Mouse (Mus musculus) midbrain, postnatal 0 days (tissue): Measurements from ENCODE around the gene Spo11. TPM values are rescaled to one million over a fixed set of nuclear protein-coding genes. Genes with fewer than 3 reads are reported as not detected.

Experiments
- ATAC-seq: fragments of 200-750 bp; cut with Nextera tagmentation; 2 replicates; pipeline ENCODE4 v1.8.0; 2017; ENCODE audit warnings: moderate number of reproducible peaks, mild to moderate bottlenecking, moderate TSS enrichment, moderate library complexity; ENCODE audit not compliant: low FRiP score
- DNase-seq: peaks from one replicate; pipeline ENCODE4 v3.0.0-alpha.2; 2015; ENCODE audit warnings: low spot score
- H3K27ac ChIP-seq: fragments of 300-500 bp; sonication (generic); 2 replicates; pipeline ENCODE4 v1.5.1; 2014; ENCODE audit warnings: low read depth, mild to moderate bottlenecking, low read length, mixed read lengths
- H3K27me3 ChIP-seq: fragments of 300-500 bp; sonication (generic); 2 replicates; pipeline ENCODE4 v1.6.1; 2014; ENCODE audit warnings: low read length, control low read depth, mixed read lengths; ENCODE audit not compliant: insufficient read depth
- H3K36me3 ChIP-seq: fragments of 300-500 bp; sonication (generic); 2 replicates; pipeline ENCODE4 v1.6.1; 2014; ENCODE audit warnings: low read length, control low read depth, mixed read lengths; ENCODE audit not compliant: insufficient read depth
- H3K4me1 ChIP-seq: fragments of 300-500 bp; sonication (generic); 2 replicates; pipeline ENCODE4 v1.6.1; 2014; ENCODE audit warnings: mild to moderate bottlenecking, control low read depth, antibody characterized with exemption, low read length, mixed read lengths; ENCODE audit not compliant: insufficient read depth
- H3K4me2 ChIP-seq: fragments of 300-500 bp; sonication (generic); 2 replicates; pipeline ENCODE4 v1.6.1; 2014; ENCODE audit warnings: low read depth, mild to moderate bottlenecking, low read length, mixed read lengths; ENCODE audit not compliant: poor library complexity, severe bottlenecking
- H3K4me3 ChIP-seq: fragments of 300-500 bp; sonication (generic); 2 replicates; pipeline ENCODE4 v1.5.1; 2014; ENCODE audit warnings: low read depth, mild to moderate bottlenecking, low read length, moderate library complexity
- H3K9ac ChIP-seq: fragments of 300-500 bp; sonication (generic); replicated peaks from 2 replicates; pipeline ENCODE4 v1.6.1; 2014; ENCODE audit warnings: mild to moderate bottlenecking, low read length, moderate library complexity, mixed read lengths; ENCODE audit not compliant: poor library complexity, severe bottlenecking
- H3K9me3 ChIP-seq: fragments of 300-500 bp; sonication (generic); 2 replicates; pipeline ENCODE4 v1.6.1; 2016; ENCODE audit warnings: low read length, control low read depth
- CTCF ChIP-seq: IDR thresholded peaks from 2 replicates; pipeline ENCODE4 v1.5.1; 2016; ENCODE audit warnings: antibody characterized with exemption, mild to moderate bottlenecking
- WGBS: fragments of 180-500 bp; shearing (Covaris S2); extraction: QIAGEN DNeasy Blood & Tissue Kit; methylation state at CpG from one replicate; pipeline ENCODE4 v1.1.7; 2014; 5-methylcytosine and 5-hydroxymethylcytosine counted together
- polyA plus RNA-seq: library from polyadenylated mRNA; unstranded; fragments of >200 nt; fragmentation: Nextera tagmentation; extraction: Ambion mirVana; gene quantifications from 2 replicates; pipeline ENCODE4 v1.2.1, GENCODE M21; 2015
- total RNA-seq: library from RNA; depleted of rRNA; stranded (reverse); fragments of >200 nt; gene quantifications from 2 replicates; pipeline ENCODE4 v1.2.3, GENCODE M21; 2014

Gene Spo11
- total and polyA plus RNA-seq, 2 experiments from 2014 or later: 1.6 to 1.7 TPM

DNA sequence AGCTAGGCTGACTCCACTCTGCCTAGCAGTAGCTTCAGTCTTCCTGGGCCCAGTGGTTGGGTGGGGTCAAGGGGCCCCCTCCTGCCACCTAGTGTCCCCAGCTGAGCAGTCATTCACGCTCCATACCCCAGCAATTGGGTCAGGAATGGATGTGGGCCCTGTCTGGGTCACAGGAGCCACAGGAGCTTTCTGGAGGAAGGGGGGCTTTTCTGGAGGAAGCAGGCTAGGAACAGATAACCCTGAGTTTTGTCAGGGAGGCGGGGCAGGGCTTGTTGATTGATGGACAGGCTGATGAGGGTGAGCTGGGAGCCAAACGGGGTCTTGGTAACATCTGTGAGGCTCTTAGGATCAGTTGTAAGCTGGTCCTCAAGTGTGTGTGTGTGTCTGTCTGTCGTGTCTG, 59.1 kb downstream of the Spo11 start:
- H3K4me1 ChIP-seq: no peaks in the 10 kb centered on the region
- no peak overlapping the region for H3K27ac ChIP-seq
- no peak for ATAC-seq
- WGBS: 77% methylated on average over 4 of the region's 4 CpGs
- H3K4me3 ChIP-seq: no peak overlapping the region
- H3K4me2 ChIP-seq: no peak overlapping the region
- TF ChIP-seq CTCF: no peak
- no peaks in the 10 kb centered on the region for H3K27me3 ChIP-seq
- no peak overlapping the region for H3K9ac ChIP-seq
- peaks cover 19% of the 10 kb centered on the region for H3K36me3 ChIP-seq
- DNase-seq: no peak
- no peaks in the 10 kb centered on the region for H3K9me3 ChIP-seq

DNA sequence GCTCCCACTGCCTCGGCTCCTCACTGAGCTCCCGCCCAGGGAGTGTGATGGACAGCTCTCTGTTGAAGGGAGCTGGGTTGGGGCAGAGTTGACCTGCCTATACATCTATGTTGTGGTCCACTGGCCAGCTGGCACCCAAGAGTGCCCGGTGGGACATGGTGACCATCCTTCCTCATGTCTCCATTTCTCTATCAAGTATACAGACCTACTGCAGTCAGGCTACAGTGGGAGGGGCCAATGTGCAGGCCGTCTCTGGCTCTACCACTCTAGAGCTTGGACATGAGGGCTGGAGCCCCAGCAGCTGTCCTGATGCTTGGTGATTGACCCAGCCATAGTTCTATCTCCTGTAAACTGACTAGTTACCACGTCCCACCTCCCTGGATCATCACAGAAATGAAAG, 59.8 kb downstream of the Spo11 start:
- Histone ChIP-seq H3K36me3 (peaks cover 19% of the 10 kb centered on the region), H3K4me1 (no peaks in the 10 kb centered on the region), H3K9ac (no peak overlapping the region), H3K4me2 (no peak overlapping the region), H3K27me3 (no peaks in the 10 kb centered on the region), H3K9me3 (no peaks in the 10 kb centered on the region), H3K4me3 (no peak overlapping the region), H3K27ac (no peak overlapping the region)
- no peak for DNase-seq
- WGBS: 80% methylated on average over 5 of the region's 5 CpGs
- no peak for ATAC-seq
- TF ChIP-seq CTCF: no peak

DNA sequence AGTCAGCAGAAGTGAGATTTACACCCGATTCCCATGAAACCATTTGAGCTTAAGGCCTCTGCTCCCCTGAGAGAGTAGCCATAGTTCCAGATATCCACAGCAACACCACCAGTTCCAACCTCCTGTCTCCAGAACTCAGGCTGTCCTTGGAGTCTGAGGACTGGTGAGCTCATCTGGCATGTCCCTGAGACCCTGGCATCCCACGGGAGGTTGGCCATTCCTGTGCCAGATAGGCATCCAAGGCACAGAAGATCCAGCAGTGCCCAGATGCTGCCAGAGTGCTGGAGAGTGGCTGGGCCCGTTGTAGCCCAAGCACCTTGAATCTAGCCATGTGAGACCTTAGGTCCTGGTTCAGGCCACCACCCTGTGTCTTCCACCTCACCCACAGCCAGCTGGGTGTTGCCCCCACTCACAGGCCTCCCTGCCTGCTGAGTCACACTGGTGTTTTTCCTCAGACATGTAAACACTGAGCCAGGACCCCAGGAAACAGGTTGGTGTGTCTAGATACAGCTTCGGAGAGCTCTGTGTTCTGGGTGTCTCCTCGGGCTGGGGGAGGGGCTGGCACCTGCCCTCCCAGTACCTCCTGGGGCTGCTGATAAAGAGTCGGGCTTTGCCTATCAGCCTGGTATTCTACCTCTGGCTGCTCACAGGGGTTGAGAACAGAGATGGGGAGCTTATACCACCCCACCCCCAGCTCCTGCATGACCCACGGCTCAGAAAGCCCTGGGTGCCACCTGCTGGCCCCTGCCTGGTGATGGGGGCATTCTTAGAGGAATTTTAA, 60.5 kb downstream of the Spo11 start:
- TF ChIP-seq CTCF: no peak
- no peaks in the 10 kb centered on the region for H3K9me3 ChIP-seq
- no peaks in the 10 kb centered on the region for H3K27me3 ChIP-seq
- no peak for ATAC-seq
- no peak overlapping the region for H3K4me2 ChIP-seq
- H3K27ac ChIP-seq: no peak overlapping the region
- WGBS: 77% methylated on average over 7 of the region's 7 CpGs
- no peak for DNase-seq
- H3K4me1 ChIP-seq: no peaks in the 10 kb centered on the region
- no peak overlapping the region for H3K4me3 ChIP-seq
- peaks cover 16% of the 10 kb centered on the region for H3K36me3 ChIP-seq
- H3K9ac ChIP-seq: no peak overlapping the region

DNA sequence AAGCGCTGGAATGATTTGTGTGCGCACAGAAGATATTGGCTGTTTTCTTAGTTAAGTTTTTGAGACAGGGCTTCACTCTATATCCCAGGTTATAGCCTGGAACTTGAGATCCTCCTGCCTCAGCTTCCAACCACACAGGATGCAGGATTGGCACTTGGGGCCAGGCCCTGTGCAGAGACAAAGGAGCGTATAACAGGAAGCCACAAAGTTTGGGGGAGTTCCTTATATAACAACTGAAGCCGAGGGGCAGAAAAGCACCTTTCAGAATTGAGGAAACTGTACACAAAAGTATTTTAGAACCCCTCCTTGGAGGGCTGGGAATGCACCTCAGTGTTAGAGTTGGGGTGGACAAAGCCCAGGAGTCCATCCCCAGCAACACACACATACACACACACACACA, 61.5 kb downstream of the Spo11 start:
- Histone ChIP-seq H3K4me3 (no peak overlapping the region), H3K4me1 (no peaks in the 10 kb centered on the region), H3K27me3 (no peaks in the 10 kb centered on the region), H3K9me3 (no peaks in the 10 kb centered on the region), H3K9ac (no peak overlapping the region), H3K4me2 (no peak overlapping the region), H3K36me3 (peaks cover 6% of the 10 kb centered on the region), H3K27ac (no peak overlapping the region)
- WGBS: 90% methylated on average over 4 of the region's 4 CpGs
- ATAC-seq (no peak), DNase-seq (no peak)
- no peak for TF ChIP-seq CTCF

DNA sequence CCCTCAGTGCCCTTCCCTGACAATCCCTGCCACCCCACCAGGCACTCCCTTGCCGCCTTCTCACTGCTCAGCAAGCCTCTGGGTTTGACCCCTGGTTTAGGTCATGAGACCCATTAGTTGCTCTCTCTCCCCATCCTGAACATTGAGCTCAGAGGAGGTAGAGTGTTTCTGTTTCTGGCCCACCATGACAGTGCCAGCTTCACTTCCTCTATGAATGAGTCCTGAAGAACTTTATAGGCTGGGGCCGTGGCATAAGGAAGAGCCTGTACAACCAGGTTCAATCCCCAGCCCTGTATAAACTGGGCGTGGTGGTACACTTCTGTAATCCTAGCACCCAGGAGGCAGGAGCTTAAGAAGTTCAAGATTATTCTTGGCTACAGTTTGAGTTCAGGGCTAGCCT, 63.3 kb downstream of the Spo11 start:
- Histone ChIP-seq H3K4me3 (no peak overlapping the region), H3K27me3 (no peaks in the 10 kb centered on the region), H3K4me1 (no peaks in the 10 kb centered on the region), H3K27ac (no peak overlapping the region), H3K9ac (no peak overlapping the region), H3K4me2 (no peak overlapping the region), H3K9me3 (no peaks in the 10 kb centered on the region), H3K36me3 (peaks cover under 1% of the 10 kb centered on the region; the same call in 1 of the 2 replicates)
- no peak for DNase-seq
- no peak for TF ChIP-seq CTCF
- ATAC-seq: no peak
- WGBS: 79% methylated on average over 3 of the region's 3 CpGs

DNA sequence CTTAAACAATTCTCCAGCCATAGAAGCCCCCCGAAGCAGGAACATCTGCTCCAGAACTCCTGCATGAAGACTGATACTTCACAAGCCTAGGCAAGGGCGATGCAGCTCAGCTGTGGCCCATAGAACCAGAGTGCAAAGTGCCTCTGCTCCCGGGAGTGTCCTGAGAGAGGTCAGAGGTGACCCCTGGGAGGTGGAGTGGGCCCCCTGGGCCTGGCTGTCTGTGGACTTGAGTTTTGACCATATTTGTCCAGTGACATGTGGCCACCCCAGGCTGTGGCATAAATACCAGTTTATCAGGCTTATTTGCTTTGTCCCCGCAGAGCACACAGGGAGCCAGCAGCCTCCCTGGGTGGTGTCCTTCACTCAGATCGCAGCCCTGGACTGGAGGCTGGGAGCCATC, 63.7 kb downstream of the Spo11 start:
- no peak for DNase-seq
- WGBS: 60% methylated on average over 5 of the region's 5 CpGs
- no peak for TF ChIP-seq CTCF

More for the DNA sequence above, 63.7 kb downstream of the Spo11 start:
- no peak for ATAC-seq
- no peak overlapping the region for H3K4me2 ChIP-seq
- H3K9me3 ChIP-seq: no peaks in the 10 kb centered on the region
- no peaks in the 10 kb centered on the region for H3K27me3 ChIP-seq
- H3K9ac ChIP-seq: no peak overlapping the region
- H3K4me3 ChIP-seq: no peak overlapping the region
- H3K27ac ChIP-seq: no peak overlapping the region
- no peaks in the 10 kb centered on the region for H3K4me1 ChIP-seq
- H3K36me3 ChIP-seq: no peaks in the 10 kb centered on the region
